Mouse (Mus musculus) hindlimb bud, embryonic 11.5 days (tissue): ENCODE results near the gene B230118H07Rik.

ENCODE experiments used
- DNase-seq: peaks from one replicate; pipeline ENCODE4 v3.0.0-alpha.2; 2012; ENCODE audit warnings: low read depth, low spot score; ENCODE audit errors: extremely low spot score

Gene B230118H07Rik

GRCm38 (mm10) chr2:101533741-101534140, 115.6 kb downstream of the B230118H07Rik start:
- no peak for DNase-seq

DNA sequence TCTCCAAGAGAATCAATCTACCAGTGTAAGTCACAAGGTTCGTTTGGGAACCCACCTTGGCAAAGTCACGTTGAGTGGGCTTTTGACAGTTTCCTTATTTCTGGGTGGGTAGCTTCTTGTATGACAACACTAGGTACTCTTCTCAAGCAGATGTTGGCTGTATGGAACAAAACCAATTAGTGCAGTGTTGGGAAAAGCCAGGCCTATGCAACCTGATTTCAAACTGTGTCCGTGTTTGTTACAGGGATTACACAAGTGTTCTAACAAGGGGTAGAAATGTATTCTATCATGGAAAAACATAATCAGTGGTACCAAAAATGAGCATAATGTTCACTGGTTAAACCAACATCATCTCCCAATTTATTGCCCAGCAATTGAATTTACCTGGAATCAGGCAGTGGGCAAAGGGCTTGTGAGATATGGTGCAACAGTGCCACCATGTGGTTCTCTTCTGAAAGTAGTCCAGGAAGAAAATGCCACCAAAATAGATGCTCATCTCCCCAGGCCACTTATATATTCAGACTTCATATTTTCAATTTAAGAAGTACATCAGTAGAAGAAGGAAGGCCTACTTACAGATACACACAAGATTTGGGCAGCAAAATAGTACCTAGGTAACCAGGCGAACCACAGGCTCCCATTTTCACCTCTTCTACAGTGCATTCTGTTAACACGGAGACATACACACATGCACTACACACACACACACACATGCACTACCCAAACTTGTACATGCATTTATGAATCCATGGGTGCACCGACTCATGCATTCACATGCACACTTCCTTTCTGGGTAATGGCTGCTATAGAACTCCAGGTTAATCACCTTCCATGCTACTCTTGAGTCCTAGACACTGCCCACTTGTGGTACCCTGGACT, 123.6 kb downstream of the B230118H07Rik start:
- peak; percentile 24 for DNase-seq

DNA sequence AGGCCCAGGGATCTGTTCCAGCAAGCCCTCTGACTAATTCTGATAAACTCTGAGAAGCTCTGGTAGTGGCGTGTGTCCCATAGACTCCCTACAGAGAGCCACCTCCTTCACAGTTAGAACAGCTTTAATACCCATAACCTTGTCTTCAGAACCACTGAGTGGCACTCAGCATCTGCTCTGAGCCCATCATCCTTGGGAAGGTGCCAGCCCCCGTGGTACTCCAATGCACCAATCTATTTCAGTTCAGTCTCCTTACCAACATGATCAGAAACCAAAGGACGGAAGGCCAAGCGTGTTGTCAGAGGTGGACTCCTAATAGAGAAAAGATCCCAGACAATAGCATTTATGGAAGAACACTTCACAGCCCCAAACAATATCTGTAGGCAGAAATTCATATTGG, 124.2 kb downstream of the B230118H07Rik start:
- DNase-seq = no peak

- no peak for DNase-seq
These were observed 128.8 kb downstream of the B230118H07Rik start for GRCm38 (mm10) chr2:101520503-101520902.

DNA sequence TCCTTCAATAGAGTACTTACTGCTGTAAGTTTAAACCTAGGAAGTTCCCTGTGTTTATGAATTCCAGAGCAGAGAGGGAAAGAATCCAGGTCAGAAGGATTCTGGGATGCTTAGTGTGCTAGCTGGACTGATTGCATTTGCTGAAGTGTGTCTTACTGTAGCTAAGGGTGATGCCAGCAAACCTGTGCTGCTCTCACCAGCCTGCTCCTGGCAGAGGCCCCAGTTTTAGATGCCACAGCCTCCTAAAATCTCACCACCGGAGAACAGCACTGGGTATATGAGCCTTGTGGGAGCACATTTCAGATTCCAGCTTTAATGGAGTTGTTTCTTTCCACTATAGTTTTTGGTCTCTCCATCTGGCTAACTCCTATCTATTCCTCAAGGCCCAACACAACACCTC, 129.4 kb downstream of the B230118H07Rik start:
- DNase-seq = no peak
